Mouse (Mus musculus): ENCODE measurements around the gene Tex38. TPM values are rescaled to one million over a fixed set of nuclear protein-coding genes. Genes with fewer than 3 reads are reported as not detected.

Tex38 gene
- polyA plus RNA-seq, 1 experiment from 2014 or later, result not detected

- H3K9me3 ChIP-seq (replicated peaks), result no peaks in the 10 kb centered on the region
- H3K36me3 ChIP-seq, result no peaks in the 10 kb centered on the region
- H3K4me1 ChIP-seq (replicated peaks), result peaks cover 18% of the 10 kb centered on the region
- H3K27ac ChIP-seq, result no peak overlapping the region
- H3K4me3 ChIP-seq, result no peak overlapping the region
- 67% methylated on average over 4 of the region's 4 CpGs for WGBS
- H3K27me3 ChIP-seq, result no peaks in the 10 kb centered on the region; the same call in none of the 2 replicates
- H3K4me2 ChIP-seq, result no peak overlapping the region
- no peak for ATAC-seq (replicated peaks; ENCODE audit: insufficient number of reproducible peaks, insufficient read depth, low FRiP score, low read depth)
- no peak overlapping the region for H3K9ac ChIP-seq
Measured at GRCm38 (mm10) chr4:115734867-115735266, 46.0 kb downstream of the Tex38 start.

- H3K4me2 ChIP-seq, result no peak overlapping the region
- no peak overlapping the region for H3K4me3 ChIP-seq
- ATAC-seq (replicated peaks; ENCODE audit: insufficient number of reproducible peaks, insufficient read depth, low FRiP score, low read depth), result no peak
- H3K9ac ChIP-seq, result no peak overlapping the region
- H3K4me1 ChIP-seq (replicated peaks), result peaks cover 6% of the 10 kb centered on the region
- H3K36me3 ChIP-seq, result no peaks in the 10 kb centered on the region
- no peaks in the 10 kb centered on the region for H3K9me3 ChIP-seq (replicated peaks)
- no peak overlapping the region for H3K27ac ChIP-seq
- no peaks in the 10 kb centered on the region; the same call in none of the 2 replicates for H3K27me3 ChIP-seq
- WGBS, result 63% methylated on average over 5 of the region's 5 CpGs
Measured at GRCm38 (mm10) chr4:115733746-115734145, 47.1 kb downstream of the Tex38 start.

GRCm38 (mm10) chr4:115732223-115732818 is 48.5 kb downstream of the Tex38 start:
- H3K4me2 ChIP-seq, result no peak overlapping the region
- no peaks in the 10 kb centered on the region for H3K4me1 ChIP-seq (replicated peaks)
- H3K27me3 ChIP-seq, result no peaks in the 10 kb centered on the region; the same call in none of the 2 replicates
- H3K9me3 ChIP-seq (replicated peaks), result no peaks in the 10 kb centered on the region
- 51% methylated on average over 3 of the region's 3 CpGs for WGBS
- H3K27ac ChIP-seq, result no peak overlapping the region
- no peaks in the 10 kb centered on the region for H3K36me3 ChIP-seq
- no peak overlapping the region for H3K9ac ChIP-seq
- H3K4me3 ChIP-seq, result no peak overlapping the region
- ATAC-seq (replicated peaks; ENCODE audit: insufficient number of reproducible peaks, insufficient read depth, low FRiP score, low read depth), result no peak

- H3K9me3 ChIP-seq (replicated peaks), result no peaks in the 10 kb centered on the region
- H3K4me3 ChIP-seq, result no peak overlapping the region
- H3K36me3 ChIP-seq, result no peaks in the 10 kb centered on the region
- no peaks in the 10 kb centered on the region for H3K4me1 ChIP-seq (replicated peaks)
- H3K9ac ChIP-seq, result no peak overlapping the region
- no peak overlapping the region for H3K4me2 ChIP-seq
- WGBS, result 20% methylated on average over 7 of the region's 7 CpGs
- ATAC-seq (replicated peaks; ENCODE audit: insufficient number of reproducible peaks, insufficient read depth, low FRiP score, low read depth), result no peak
- H3K27me3 ChIP-seq, result no peaks in the 10 kb centered on the region; the same call in none of the 2 replicates
- H3K27ac ChIP-seq, result no peak overlapping the region
Measured at GRCm38 (mm10) chr4:115731588-115732222, 49.1 kb downstream of the Tex38 start.

Other genes with a start within 250 kb of the Tex38 start
- not detected in 2 replicates for gene Cyp4a31, start 217.4 kb downstream of the Tex38 start, polyA plus RNA-seq (2015; fragmentation: Nextera tagmentation; extraction: Ambion mirVana)
- not detected in 2 replicates for gene Cyp4a32, start 180.0 kb downstream of the Tex38 start, polyA plus RNA-seq (2015; fragmentation: Nextera tagmentation; extraction: Ambion mirVana)
- 3.4 and 4.5 TPM in 2 replicates for gene Cyp4b1, start 133.3 kb downstream of the Tex38 start, polyA plus RNA-seq (2015; fragmentation: Nextera tagmentation; extraction: Ambion mirVana)
- gene Efcab14, start 43.3 kb downstream of the Tex38 start, polyA plus RNA-seq (2015; fragmentation: Nextera tagmentation; extraction: Ambion mirVana), result 21.2 and 27.3 TPM in 2 replicates
- 64.7 and 69.3 TPM in 2 replicates for gene Atpaf1, start 3.8 kb upstream of the Tex38 start, polyA plus RNA-seq (2015; fragmentation: Nextera tagmentation; extraction: Ambion mirVana)
- gene Mob3c, start 47.1 kb upstream of the Tex38 start, polyA plus RNA-seq (2015; fragmentation: Nextera tagmentation; extraction: Ambion mirVana), result 8.1 and 11.0 TPM in 2 replicates
- gene Mknk1, start 58.2 kb upstream of the Tex38 start, polyA plus RNA-seq (2015; fragmentation: Nextera tagmentation; extraction: Ambion mirVana), result 17.3 and 26.9 TPM in 2 replicates
- gene Kncn, start 103.4 kb upstream of the Tex38 start, polyA plus RNA-seq (2015; fragmentation: Nextera tagmentation; extraction: Ambion mirVana), result not detected in 2 replicates
- not detected in 2 replicates for gene 6430628N08Rik, start 109.6 kb upstream of the Tex38 start, polyA plus RNA-seq (2015; fragmentation: Nextera tagmentation; extraction: Ambion mirVana)
- gene Dmbx1, start 158.9 kb upstream of the Tex38 start, polyA plus RNA-seq (2015; fragmentation: Nextera tagmentation; extraction: Ambion mirVana), result 0.03 and 0.04 TPM in 2 replicates
- gene Faah, start 236.9 kb upstream of the Tex38 start, polyA plus RNA-seq (2015; fragmentation: Nextera tagmentation; extraction: Ambion mirVana), result 1.1 and 2.1 TPM in 2 replicates